Mouse (Mus musculus): Measurements from ENCODE around the gene Nfu1.
"Not testable (repeated sequence)": the region's sequence is repeated elsewhere in the genome, so short reads cannot be mapped to it uniquely, and the experiment has no call there.

The Nfu1 gene

DNA sequence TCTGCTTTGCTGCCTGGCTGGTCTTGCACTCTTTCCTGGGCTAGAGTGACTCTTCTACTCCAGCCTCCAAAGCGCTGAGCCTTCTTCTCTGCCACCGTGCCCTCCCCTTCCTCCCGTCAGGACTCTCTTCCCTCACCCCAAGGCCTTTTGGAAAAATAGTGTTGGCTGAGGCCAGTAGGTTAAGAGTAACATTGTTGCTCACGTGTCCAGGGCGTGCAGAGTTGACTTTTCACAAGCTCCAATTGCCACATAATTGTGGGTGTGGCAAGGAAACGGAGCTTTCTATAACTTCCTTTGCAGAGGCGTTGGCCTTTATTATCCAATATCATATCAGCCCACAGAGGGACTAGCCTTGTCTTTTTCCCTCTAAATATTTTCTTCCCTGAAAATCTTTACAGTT is 17.9 kb downstream of the Nfu1 start:
- no peak for DNase-seq

GRCm38 (mm10) chr6:87028881-87029280 is 19.8 kb downstream of the Nfu1 start:
- no peak for DNase-seq

GRCm38 (mm10) chr6:87031310-87031709 is 22.3 kb downstream of the Nfu1 start:
- DNase-seq, result not testable (repeated sequence)

DNA sequence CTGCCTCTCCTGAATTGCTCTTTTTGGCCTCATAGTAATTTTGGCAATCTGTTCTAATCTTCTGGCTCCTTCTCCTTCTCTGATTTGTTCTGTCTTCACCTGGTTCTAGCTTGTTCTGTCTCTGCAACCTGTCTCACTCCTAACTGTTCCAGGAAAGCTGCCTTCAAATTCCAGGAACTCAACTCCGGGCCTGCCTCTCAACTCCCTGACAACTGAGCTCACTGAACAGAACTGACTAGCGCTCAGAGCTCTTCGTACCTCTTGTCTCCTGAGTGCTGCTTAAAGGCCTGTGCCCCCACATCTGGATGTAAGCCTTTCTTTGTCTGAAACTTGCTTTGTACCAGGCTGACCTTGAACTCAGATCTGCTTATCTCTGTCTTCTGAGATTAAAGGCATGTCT is 23.4 kb downstream of the Nfu1 start:
- no peak for DNase-seq

GRCm38 (mm10) chr6:87034395-87034794 is 25.4 kb downstream of the Nfu1 start:
- no peak for DNase-seq

DNA sequence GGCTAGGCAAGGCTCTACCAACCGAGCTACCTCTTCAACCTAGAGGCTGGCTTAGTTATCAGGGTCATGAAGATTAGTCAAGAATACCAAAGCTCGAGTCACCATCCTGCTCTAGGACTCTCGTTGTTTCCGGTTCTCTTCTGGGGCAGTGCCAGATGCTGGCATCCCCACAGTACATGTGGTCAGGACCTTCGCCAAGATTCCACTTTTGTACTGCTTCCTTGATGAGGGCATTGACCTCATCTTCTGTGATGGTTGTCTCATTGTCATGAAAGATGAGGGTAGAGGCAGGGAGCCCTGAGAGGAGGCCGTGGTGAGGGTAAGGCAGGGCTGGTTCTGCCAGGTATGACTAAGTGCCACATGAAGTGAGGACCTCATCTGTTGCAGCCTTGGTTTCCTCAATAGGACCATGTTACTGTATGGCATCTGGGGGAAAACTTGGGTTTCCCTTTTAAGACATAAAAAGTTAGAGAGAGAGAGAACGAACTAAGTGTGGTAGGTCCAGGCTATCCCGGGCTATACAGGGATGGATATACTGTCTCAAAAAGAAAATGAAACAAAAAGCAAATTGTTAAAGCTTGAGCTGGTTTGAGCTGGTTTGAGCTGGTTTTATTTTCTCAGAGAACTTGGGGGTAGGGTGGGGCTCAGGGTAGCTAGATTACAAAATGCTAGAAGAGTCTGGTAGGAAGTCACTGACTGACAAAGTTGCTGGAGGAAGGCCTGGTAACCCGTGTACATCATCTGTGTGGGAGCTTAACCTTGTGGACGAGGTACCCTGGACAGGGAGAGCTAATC is 29.0 kb downstream of the Nfu1 start:
- DNase-seq, result no peak

DNA sequence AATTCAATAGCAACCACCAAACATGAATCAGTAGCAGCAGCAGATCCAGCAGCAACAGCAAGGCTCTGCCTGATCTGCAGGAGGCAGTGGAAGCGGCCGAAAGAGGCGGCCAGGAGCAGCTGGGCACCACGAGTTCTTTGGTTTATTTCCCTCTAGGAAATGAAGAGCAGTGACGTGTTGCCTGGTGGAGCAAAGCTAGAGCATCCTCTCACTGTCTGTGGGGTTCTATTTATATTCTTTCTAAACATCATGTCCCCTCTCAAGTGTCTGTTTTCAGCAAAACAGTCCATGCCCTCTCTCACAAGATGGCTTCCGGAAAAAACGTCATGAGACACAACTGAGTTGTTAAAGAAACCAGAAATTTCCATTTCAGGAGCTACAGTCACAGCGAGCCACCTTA is 30.1 kb downstream of the Nfu1 start:
- DNase-seq, result no peak

GRCm38 (mm10) chr6:87040971-87041370 is 31.9 kb downstream of the Nfu1 start:
- DNase-seq, result no peak

DNA sequence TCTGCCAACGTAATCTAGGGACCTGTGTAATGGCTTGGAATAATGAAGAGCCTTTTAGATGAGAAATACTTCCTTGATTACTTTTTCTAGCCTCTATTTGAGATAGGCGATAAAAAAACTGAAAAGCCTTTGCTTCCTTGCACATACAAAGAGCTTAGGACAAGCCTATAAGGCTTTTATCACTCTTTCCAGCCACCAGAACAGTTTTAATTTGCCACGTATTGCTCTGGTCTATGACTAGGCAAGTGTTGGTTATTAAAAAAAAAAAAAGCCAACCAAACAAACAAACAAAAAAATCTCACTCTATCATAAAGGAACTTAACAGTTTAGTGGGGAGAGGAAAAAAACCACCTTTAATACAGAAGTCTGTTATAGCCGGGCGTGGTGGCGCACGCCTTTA is 32.4 kb downstream of the Nfu1 start:
- DNase-seq, result no peak

- DNase-seq, result no peak
These were observed 32.9 kb downstream of the Nfu1 start for GRCm38 (mm10) chr6:87042004-87042336.

DNA sequence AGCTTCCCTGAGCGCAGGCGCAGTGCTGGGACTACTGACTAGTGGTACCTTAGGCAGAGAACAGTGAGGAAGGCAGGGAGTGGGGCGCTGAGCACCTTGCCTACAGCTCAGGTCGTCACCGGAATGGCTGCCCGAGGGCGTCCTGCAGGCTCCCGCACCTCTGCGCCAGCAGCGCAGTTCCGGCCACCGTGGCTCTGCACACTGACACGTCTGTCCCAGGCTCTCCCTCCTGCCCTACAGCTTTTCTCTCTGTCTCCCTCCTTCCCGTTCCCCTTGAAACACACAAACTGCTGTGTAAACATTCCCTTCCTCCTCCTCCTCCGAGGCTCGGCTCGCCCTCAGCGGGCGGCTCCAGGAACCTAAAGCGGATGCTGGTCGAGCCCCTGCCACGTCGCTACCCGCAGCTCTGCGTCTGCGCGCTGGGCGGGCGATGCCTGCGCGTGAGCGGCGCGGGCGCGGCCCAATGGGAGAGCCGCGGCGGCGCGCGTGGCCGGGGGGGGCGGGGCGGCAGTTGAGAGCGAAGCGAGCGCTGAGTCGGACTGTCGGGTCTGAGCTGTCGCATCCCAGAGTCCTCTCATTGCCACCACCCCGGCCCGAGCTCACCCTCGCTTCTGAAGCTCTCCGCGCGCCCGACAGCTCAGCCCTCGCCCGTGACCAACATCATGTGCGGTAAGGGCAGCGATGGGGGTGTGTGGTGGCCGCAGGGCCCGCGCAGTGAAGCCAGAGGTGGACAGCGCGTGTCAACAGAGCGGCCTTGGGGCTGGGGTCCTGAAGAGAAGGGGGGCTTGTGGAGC is 33.5 kb downstream of the Nfu1 start, which contains the start of gene Gfpt1:
Gene Gfpt1, plus strand, starts transcription at position 510 of the 794 bp plus-strand sequence.
- peak; percentile 92 to 96 for DNase-seq

DNA sequence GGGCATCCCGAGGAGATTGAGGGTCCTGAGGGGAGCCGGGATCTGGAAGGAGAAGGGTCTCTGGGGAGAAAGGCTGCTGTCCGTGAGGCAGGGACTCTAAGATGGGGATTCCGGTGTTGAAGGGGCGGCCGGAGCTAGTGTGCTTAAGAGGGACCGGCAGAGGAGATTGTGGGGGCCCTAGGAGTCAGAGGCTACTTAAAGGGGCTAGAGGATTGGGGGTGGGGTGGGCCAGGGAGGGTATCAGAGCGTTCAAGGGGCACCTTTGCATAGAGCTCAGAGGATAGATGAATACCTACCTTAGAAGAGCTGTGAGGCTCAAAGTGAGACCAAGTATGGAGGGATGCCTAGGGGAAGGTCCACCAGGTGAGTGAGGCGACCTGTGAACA is 34.1 kb downstream of the Nfu1 start:
- no peak for DNase-seq

GRCm38 (mm10) chr6:87044895-87045294 is 35.9 kb downstream of the Nfu1 start:
- no peak for DNase-seq

DNA sequence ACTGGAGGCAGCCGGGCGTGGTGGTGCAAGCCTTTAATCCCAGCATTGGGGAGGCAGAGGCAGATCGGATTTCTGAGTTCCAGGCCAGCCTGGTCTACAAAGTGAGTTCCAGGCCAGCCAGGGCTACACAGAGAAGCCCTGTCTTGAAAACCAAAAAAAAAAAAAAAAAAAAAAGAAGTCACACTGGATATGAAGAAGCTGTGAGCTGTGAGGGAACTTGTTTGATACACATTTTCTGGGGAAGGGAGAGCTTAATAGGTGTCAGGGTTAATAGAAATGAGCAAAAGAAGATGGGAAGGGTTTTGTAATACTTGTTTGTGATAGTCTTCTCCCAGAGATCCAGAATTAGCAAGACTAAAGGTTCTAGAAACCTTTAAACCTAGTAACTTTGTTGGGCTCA is 36.5 kb downstream of the Nfu1 start:
- no peak for DNase-seq

DNA sequence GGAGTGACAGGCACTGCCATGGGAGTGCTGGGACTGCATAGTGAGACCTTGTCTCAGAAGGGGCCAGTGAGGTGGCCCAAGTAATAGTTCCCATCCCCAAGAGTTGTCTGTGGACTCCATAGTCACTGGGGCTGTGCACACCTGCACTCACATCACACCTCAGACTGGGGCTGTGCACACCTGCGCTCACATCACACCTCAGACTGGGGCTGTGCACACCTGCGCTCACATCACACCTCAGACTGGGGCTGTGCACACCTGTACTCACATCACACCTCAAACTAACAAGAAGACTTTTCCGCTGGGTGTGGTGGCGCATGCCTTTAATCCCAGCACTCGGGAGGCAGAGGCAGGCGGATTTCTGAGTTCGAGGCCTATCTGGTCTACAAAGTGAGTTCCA is 39.7 kb downstream of the Nfu1 start:
- DNase-seq, result not testable (repeated sequence)

GRCm38 (mm10) chr6:87051886-87052425 is 42.9 kb downstream of the Nfu1 start:
- no peak for DNase-seq

GRCm38 (mm10) chr6:87054193-87054592 is 45.2 kb downstream of the Nfu1 start:
- DNase-seq, result no peak

- no peak for DNase-seq
These were observed 50.7 kb downstream of the Nfu1 start for GRCm38 (mm10) chr6:87059754-87060153.

DNA sequence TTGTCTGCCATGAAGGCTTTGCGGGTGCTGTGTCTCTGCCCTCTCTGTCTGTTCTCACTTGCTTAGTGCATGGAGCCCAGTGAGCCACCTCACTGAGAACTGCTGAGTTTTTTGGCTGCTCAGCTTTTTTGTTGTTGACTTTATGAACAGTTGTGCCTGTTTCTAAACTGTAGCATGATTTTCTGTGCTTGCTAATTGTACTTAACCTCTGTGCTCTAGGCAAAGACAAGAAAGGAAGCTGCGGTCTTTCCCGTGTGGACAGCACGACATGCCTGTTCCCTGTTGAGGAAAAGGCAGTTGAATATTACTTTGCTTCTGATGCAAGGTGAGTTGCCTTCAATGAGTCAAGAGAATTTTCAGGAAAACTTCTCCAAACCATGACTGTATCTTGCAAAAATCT is 54.5 kb downstream of the Nfu1 start:
- DNase-seq, result no peak

DNA sequence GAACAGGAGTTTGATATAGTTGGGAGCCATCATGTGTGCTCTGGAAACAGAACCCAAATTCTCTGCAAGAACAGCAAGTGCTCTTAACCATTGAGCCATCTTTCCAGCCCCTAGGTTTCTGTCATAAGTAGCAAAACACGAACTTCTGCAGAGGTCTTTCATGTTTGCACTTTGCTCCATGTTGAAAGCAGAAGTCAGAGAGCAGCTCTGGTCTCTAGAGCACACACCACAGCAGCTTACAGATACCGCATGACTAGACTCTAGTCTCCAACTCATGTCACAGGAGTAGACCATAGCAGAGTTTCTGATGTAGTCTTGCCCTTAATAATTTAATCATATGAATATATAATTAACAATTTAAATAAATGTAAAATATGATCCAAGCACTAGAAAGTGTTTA is 59.2 kb downstream of the Nfu1 start:
- no peak for DNase-seq

- no peak for DNase-seq
These were observed 60.3 kb downstream of the Nfu1 start for GRCm38 (mm10) chr6:87069195-87069900.

DNA sequence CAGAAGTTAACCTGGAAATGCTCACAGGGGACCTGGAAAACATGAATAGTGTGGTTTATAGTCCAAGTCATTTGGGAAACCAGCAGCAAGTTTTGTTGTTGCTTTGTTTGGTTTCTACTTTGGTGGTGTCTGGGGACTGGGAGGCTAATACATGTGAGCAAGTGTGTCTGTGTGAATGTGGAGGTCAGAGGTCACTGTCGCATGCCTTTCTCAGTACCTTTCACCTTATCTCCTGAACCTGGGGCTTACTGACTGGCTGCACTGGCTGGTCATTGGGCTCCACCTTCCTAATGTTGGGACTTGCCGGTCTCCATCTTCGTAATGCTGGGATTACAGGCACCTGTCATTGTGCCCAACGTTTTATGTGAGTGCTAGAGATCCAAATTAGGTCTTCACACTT is 61.6 kb downstream of the Nfu1 start:
- no peak for DNase-seq

DNA sequence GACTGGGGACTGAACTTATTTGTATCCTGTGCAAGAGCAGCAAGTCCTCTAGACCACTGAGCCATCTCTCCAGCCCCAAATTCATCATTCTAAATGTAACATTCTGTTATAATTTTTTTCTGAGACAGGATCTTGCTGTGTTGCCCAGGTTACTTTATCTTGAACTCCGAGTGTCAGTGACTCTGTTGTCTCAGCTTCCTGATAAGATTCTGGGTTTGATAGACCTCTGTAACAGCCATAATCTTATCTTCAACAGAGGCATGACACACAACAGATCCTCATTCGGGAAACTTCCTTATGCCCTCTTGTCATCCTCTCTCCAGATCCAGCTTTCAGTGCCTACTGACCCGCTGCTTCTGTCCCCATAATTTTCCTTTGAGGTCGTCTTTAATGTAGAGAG is 63.7 kb downstream of the Nfu1 start:
- no peak for DNase-seq
